Mouse (Mus musculus): ENCODE results near the gene Tekt3. TPM values are rescaled to one million over a fixed set of nuclear protein-coding genes. Genes with fewer than 3 reads are reported as not detected.

The Tekt3 gene
- total and polyA plus RNA-seq, 3 experiments = not detected

DNA sequence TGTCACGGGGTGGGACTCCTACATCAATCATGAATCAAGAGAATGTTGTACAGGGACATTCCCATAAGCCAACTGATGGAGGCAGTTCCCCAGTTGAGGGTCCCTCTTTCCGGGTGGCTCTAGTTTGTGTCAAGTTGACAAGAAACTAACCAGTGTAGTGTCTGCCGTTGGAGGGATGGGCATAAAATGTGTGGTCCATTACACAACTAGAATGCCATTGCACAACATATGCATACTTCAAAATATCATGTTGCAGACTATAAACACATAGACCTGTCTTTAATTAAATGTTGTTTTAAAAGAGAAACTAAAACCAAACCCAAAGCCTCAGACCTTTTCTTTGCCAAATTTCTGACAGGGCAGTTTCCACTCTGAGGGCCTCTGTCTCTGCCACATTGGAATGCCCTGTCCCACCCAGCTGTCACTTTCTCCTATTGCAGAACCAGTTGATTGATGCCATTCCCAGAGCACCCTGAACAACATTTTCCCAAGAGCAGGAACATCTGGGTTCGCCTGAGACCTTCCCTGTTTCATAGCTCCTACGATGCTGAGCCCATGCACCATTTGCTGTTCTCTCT is 3.0 kb upstream of the Tekt3 start:
- Histone ChIP-seq H3K4me3 (ENCODE audit: control insufficient read depth in 1 of 2, insufficient read depth in 1 of 2, low read depth in 2 of 2, low read length in 2 of 2) (no peak overlapping the region), H3K36me3 (ENCODE audit: control insufficient read depth in 1 of 2, insufficient read depth in 2 of 2, low read length in 2 of 2) (no peaks in the 10 kb centered on the region), H3K27me3 (ENCODE audit: control insufficient read depth in 1 of 2, insufficient read depth in 2 of 2, low read length in 2 of 2) (no peaks in the 10 kb centered on the region), H3K9me3 (replicated peaks; ENCODE audit: insufficient read depth, low read length) (no peaks in the 10 kb centered on the region), H3K79me2 (ENCODE audit: control insufficient read depth, insufficient read depth, low read length, poor library complexity) (no peaks in the 10 kb centered on the region), H3K27ac (ENCODE audit: control insufficient read depth, low read depth, low read length) (no peak overlapping the region), H3K9ac (ENCODE audit: control insufficient read depth, low read depth, low read length, poor library complexity, severe bottlenecking) (no peak overlapping the region), H3K4me1 (ENCODE audit: control insufficient read depth in 1 of 2, insufficient read depth in 2 of 2, low read length in 2 of 2) (no peaks in the 10 kb centered on the region)
- TF ChIP-seq KAT2A (conservative IDR thresholded peaks at IDR 0.05; ENCODE audit: low read depth, low read length) (no peak), RAD21 (IDR thresholded peaks at IDR 0.05; ENCODE audit: low read depth, low read length) (no peak), ZNF384 (IDR thresholded peaks at IDR 0.05; ENCODE audit: low read depth, low read length) (no peak), MEF2A (IDR thresholded peaks at IDR 0.05; ENCODE audit: extremely low read depth, insufficient replicate concordance, low read depth, low read length, poor library complexity, severe bottlenecking) (no peak), USF1 (IDR thresholded peaks at IDR 0.05; ENCODE audit: low read depth, low read length) (no peak), ELF1 (IDR thresholded peaks at IDR 0.05; ENCODE audit: low read depth, low read length) (no peak), GABPA (IDR thresholded peaks at IDR 0.05; ENCODE audit: low read depth, low read length) (no peak), TAL1 (IDR thresholded peaks at IDR 0.05; ENCODE audit: low read length) (no peak), CTCF (IDR thresholded peaks at IDR 0.05 in 2 of 3, conservative IDR thresholded peaks at IDR 0.05 in 1 of 3; ENCODE audit: control insufficient read depth in 1 of 3, insufficient read depth in 1 of 3, low read depth in 2 of 3, low read length in 3 of 3, poor library complexity in 1 of 3, severe bottlenecking in 1 of 3) (no peak)
- no peak for DNase-seq (ENCODE audit: low read depth, low spot score)

DNA sequence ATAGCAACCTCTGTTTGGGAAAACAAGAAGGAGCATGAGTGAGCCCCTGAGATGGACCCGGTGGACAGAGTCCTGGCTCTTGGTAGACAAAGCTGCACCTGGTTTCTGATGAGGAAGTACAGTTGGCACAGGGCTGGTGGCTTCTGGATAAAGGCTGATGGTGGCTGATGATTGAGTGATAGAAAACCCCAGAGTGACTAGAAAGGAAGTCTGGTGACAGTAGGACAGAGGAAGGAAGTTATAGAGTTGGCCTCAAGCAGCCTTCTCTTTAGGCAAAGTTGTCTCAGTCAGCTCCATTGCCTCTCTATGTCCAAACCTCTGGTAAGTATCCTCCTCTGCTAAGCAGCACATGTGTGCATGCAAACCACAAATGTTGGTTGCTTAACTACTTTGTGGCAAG is 1.5 kb upstream of the Tekt3 start:
- Histone ChIP-seq H3K27ac (ENCODE audit: control insufficient read depth, low read depth, low read length) (no peak overlapping the region), H3K79me2 (ENCODE audit: control insufficient read depth, insufficient read depth, low read length, poor library complexity) (no peaks in the 10 kb centered on the region), H3K27me3 (ENCODE audit: control insufficient read depth in 1 of 2, insufficient read depth in 2 of 2, low read length in 2 of 2) (no peaks in the 10 kb centered on the region), H3K4me3 (ENCODE audit: control insufficient read depth in 1 of 2, insufficient read depth in 1 of 2, low read depth in 2 of 2, low read length in 2 of 2) (no peak overlapping the region), H3K9me3 (replicated peaks; ENCODE audit: insufficient read depth, low read length) (no peaks in the 10 kb centered on the region), H3K36me3 (ENCODE audit: control insufficient read depth in 1 of 2, insufficient read depth in 2 of 2, low read length in 2 of 2) (no peaks in the 10 kb centered on the region), H3K9ac (ENCODE audit: control insufficient read depth, low read depth, low read length, poor library complexity, severe bottlenecking) (no peak overlapping the region), H3K4me1 (ENCODE audit: control insufficient read depth in 1 of 2, insufficient read depth in 2 of 2, low read length in 2 of 2) (no peaks in the 10 kb centered on the region)
- DNase-seq (ENCODE audit: low read depth, low spot score) = peak; percentile 6
- no peak for TF ChIP-seq NELFE (IDR thresholded peaks at IDR 0.05; ENCODE audit: low read depth, low read length)
- no peak for TF ChIP-seq POLR2A (IDR thresholded peaks at IDR 0.05; ENCODE audit: control insufficient read depth in 1 of 2, insufficient read depth in 1 of 2, low read depth in 1 of 2, low read length in 2 of 2, poor library complexity in 1 of 2)
- TF ChIP-seq ZMIZ1 (IDR thresholded peaks at IDR 0.05; ENCODE audit: low read depth, low read length) = no peak

DNA sequence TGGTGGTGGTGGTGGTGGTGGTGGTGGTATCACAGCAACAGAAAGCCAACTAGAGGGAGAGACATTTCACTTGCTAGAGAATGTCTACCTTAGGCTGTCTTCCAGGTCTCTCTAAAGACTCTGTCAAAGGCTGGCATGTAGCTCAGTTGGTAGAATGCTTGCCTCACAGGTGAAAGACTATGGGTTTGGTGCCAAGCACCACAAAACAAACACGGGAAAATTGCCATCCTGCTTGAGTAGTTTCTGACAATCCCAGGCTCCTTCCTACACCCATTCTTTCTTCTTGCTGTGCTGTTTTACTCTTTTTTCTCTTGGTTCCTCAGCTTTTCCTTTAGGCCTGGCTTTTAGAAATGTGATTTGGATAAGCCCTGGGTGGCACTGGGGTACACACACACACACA is 5.1 kb downstream of the Tekt3 start:
- no peaks in the 10 kb centered on the region for H3K79me2 ChIP-seq (ENCODE audit: control insufficient read depth, insufficient read depth, low read length, poor library complexity)
- no peak overlapping the region for H3K9ac ChIP-seq (ENCODE audit: control insufficient read depth, low read depth, low read length, poor library complexity, severe bottlenecking)
- H3K4me3 ChIP-seq (ENCODE audit: control insufficient read depth in 1 of 2, insufficient read depth in 1 of 2, low read depth in 2 of 2, low read length in 2 of 2) = no peak overlapping the region
- no peaks in the 10 kb centered on the region for H3K9me3 ChIP-seq (replicated peaks; ENCODE audit: insufficient read depth, low read length)
- no peak for TF ChIP-seq SMC3 (IDR thresholded peaks at IDR 0.05; ENCODE audit: low read depth, low read length)
- no peak for TF ChIP-seq BHLHE40 (IDR thresholded peaks at IDR 0.05; ENCODE audit: borderline replicate concordance, low read depth, low read length)
- no peak for TF ChIP-seq CHD2 (IDR thresholded peaks at IDR 0.05; ENCODE audit: low read length)
- no peak overlapping the region for H3K27ac ChIP-seq (ENCODE audit: control insufficient read depth, low read depth, low read length)
- no peaks in the 10 kb centered on the region for H3K4me1 ChIP-seq (ENCODE audit: control insufficient read depth in 1 of 2, insufficient read depth in 2 of 2, low read length in 2 of 2)
- H3K27me3 ChIP-seq (ENCODE audit: control insufficient read depth in 1 of 2, insufficient read depth in 2 of 2, low read length in 2 of 2) = no peaks in the 10 kb centered on the region
- no peaks in the 10 kb centered on the region for H3K36me3 ChIP-seq (ENCODE audit: control insufficient read depth in 1 of 2, insufficient read depth in 2 of 2, low read length in 2 of 2)
- DNase-seq (ENCODE audit: low read depth, low spot score) = no peak

Measured in MEL (cell line).